Mouse (Mus musculus) right cerebral cortex, adult 18-20 months (tissue): ENCODE measurements around the gene Filip1l.

Experiments
- DNase-seq: peaks from one replicate; pipeline ENCODE4 v3.0.0; 2022; ENCODE audit warnings: mixed read lengths

The Filip1l gene

DNA sequence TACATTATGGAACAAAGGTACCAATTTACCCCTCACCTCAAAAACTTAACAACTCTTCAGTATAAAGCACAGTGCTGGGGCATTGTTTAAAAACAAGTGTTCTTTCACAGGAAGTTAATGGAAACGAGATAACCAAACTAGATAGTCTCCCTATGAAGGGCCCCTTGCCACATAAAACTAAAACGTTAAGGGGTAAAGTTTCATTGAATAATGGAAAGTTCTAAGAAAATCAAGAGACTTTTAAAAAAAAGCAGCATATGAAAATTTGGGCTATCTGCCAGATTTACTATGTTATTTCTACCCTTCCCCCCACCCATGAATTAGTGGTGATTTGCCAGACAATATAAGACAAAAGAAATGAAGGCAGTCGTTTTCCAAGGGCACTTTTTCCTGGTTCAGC lies 232.3 kb downstream of the Filip1l start:
- no peak for DNase-seq

GRCm38 (mm10) chr16:57593422-57594157 lies 240.7 kb downstream of the Filip1l start:
- peak; percentile 14 for DNase-seq

DNA sequence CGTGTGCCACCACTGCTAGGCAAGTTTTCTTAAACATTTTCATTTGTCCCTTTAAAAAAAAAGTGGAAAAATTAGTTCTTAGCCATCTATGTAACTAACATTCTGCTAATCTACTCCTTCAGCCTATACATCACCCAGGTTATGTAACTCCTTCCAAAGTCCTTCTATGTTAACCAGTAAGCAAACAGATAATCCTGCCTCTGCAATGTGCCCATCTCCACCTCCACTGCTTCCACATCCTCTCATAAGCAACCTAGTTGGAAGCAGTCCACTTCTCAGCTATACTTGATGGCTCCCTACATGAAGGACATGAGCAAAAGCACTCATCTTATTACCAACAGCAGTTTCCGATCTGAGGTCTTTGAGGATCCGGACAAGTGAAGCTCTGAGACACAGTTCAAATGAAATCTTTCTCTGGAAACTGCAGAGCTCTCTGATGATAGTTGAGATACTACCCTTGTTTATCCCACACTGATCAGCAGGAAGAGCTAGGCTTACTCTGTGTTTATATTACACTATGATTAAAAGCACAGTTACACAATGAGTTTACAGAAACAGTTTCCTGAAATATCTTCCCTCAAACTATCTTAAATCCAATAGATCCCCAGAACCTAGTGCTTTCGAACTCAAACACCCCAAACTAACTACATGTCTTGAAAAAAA lies 244.5 kb downstream of the Filip1l start:
- peak; percentile 4 for DNase-seq

- DNase-seq: no peak
These were observed 248.1 kb downstream of the Filip1l start for GRCm38 (mm10) chr16:57601031-57601430.

DNA sequence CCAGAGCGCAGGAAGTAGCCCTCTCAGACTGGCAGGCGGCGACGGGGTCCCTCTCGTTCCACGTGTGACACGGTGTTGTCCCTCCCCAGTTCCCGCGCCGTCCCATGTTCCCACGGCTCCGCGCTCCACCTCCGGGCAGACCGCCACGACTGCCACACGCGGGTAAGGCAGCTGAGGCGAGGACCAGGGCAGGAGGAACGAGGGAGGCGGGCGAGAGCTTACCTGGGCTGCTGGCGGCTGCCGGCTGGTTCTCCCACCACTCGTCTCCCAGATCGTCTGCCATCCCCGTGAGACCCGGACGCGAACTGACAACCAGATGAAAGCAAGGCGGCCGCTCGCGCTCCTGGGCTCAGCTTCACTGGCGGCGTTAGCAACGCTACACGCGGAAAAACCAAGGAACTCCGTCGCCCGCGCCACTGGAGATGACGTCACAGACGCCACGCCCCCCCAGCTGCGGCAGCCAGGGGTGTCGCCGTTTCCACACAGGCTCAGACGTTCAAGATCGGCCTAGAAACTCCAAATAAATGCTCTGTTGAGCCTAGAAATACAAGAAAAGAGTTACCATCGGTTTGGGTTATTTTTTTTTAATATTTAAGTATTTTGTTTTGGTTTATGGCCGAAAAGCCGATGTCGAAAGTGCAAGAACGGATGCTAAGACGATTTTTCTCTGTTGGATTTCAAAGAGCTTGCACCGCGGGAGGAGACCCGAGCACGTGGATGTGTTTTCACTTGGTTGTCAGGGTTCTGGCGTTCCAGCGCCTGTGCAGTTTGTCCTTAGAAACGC lies 253.7 kb downstream of the Filip1l start, which contains the start of gene Cmss1:
Gene Cmss1, minus strand, starts transcription at position 421 of the 784 bp plus-strand sequence.
- peak; percentile 79 for DNase-seq

- DNase-seq: peak; percentile 28
These were observed 258.9 kb downstream of the Filip1l start for GRCm38 (mm10) chr16:57611768-57612167.
